Mouse (Mus musculus): ENCODE results near the gene Nat8f1.
"Not testable (repeated sequence)": the region's sequence is repeated elsewhere in the genome, so short reads cannot be mapped to it uniquely, and the experiment has no call there.

Gene Nat8f1

GRCm38 (mm10) chr6:85915539-85916513 is at the start of gene Nat8f1:
Gene Nat8f1, minus strand, starts transcription at chr6:85915687.
- DNase-seq (ENCODE audit: low spot score), result peak; percentile 78

DNA sequence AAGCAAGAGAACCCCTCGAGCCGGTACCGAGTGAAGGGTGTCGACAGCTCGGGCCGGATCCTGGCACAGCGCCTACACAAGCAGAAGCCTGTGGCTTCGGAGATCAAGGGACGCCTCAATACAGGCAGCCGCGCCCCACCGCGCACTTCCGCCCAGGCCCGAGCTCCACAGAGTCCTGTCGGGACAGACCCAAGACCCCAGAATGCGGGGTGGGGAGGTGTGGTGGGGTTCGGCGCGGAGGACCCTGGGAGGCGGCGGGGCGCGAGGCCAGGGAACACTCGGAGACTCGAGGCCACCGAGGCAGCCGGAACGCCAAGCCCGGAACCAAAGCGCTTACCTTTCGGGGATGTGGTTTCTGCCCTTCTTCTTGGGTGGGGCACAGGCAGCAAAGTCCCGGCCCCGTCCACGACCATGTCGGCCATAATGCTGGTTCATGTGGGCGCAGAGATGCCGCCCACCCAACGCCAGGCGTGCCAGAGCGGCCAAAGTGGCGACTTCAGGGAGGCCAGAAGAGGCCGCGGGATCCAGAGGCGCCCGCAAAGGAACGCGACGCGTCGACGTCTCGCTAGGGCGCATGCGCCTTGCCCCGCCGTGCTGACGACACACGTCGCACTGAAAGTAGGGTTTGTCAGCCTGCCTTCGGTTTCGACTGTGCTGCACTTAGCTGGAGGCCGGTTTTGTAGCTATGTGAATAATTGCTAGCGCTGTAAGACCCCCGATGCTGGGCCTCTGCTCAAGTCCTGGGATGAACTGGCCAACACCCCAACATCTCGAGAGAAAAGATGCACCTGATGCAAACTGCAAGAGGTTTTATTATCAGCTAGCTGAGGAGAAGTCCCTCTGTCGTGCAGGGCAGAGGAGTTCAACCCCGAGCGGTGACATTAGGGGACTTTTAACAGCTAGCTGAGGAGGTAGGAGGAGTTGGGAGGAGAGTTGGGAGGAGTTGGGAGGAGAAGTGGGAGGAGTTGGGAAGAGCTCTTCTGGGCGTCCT is 45.9 kb upstream of the Nat8f1 start, which contains the start of gene Dusp11:
Gene Dusp11, minus strand, starts transcription at position 567 of the 991 bp plus-strand sequence.
- peak; percentile 88 for DNase-seq (ENCODE audit: low spot score)

- no peak for DNase-seq (ENCODE audit: low spot score)
These were observed 42.1 kb upstream of the Nat8f1 start for GRCm38 (mm10) chr6:85957581-85957980.

GRCm38 (mm10) chr6:85948549-85948948 is 33.1 kb upstream of the Nat8f1 start:
- no peak for DNase-seq (ENCODE audit: low spot score)

GRCm38 (mm10) chr6:85942469-85942868 is 27.0 kb upstream of the Nat8f1 start:
- no peak for DNase-seq (ENCODE audit: low spot score)

- no peak for DNase-seq (ENCODE audit: low spot score)
These were observed 23.2 kb upstream of the Nat8f1 start for GRCm38 (mm10) chr6:85938701-85939100.

DNA sequence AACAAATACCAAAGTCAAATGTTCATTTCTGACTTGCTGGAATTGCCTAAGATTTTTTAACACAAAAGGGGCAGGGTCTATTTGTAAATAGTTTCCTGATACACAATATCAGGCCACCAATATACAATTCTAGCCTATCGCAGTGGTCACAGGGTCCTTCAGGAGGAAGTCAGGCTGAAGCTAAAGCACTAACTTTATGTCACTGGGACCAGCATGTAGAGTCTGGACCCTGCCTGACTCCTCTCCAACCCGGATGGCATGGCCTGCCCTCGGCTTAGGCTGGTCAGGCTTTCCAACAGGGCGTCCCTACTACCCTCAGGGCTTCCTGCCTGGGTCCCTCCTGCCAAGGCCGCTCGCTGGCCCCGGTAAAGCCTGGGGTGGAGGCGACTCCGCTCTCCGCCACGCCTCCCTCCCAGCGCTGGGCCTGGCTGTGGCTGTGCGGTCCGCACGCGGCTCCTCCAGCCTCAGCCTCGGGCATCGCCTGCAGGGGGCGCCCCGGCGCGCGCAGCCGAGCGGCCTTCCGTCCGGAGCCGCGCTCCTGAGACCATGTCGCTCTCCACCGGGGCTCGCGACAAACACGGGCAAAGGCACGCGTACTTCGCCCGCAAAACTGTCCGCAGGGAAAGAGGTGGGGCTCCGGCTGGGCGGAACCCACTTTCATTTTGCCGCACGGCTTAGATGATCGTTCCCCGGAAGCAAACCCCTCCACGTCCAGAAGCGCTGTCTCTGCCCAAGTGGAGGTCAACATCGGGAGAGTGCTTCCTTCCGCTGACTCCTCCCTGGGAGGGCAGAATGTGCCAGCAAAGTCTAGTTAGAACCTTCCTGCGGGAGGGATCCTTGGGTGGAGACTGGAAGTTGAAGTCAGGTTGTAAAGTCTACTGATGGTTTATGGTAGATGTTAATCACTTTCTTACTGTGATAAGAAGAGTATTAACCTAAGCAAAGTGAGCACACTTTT is 21.3 kb upstream of the Nat8f1 start:
- DNase-seq (ENCODE audit: low spot score), result peak; percentile 82

- no peak for DNase-seq (ENCODE audit: low spot score)
These were observed 20.2 kb upstream of the Nat8f1 start for GRCm38 (mm10) chr6:85935646-85936045.

GRCm38 (mm10) chr6:85934047-85934446 is 18.6 kb upstream of the Nat8f1 start:
- DNase-seq (ENCODE audit: low spot score), result no peak

DNA sequence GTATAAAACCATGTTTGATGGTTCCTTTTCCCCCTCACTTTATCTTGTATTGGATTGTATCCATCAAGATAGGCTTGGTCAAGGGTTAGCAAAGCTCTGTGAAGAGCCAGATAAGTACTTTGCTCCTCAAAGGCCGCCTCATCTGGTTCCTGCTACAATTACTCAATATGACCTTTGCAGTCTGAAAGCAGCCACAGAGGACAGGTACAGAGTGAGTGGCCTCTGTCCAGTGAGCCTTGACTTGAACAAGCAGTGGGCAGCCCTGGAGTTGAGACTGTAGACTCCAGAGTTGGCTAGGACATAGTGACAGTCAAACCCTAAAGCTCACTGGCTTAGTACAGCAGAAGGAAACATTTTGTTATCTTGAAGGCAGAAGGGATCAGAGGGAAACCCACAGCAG is 13.8 kb upstream of the Nat8f1 start:
- DNase-seq (ENCODE audit: low spot score), result no peak

DNA sequence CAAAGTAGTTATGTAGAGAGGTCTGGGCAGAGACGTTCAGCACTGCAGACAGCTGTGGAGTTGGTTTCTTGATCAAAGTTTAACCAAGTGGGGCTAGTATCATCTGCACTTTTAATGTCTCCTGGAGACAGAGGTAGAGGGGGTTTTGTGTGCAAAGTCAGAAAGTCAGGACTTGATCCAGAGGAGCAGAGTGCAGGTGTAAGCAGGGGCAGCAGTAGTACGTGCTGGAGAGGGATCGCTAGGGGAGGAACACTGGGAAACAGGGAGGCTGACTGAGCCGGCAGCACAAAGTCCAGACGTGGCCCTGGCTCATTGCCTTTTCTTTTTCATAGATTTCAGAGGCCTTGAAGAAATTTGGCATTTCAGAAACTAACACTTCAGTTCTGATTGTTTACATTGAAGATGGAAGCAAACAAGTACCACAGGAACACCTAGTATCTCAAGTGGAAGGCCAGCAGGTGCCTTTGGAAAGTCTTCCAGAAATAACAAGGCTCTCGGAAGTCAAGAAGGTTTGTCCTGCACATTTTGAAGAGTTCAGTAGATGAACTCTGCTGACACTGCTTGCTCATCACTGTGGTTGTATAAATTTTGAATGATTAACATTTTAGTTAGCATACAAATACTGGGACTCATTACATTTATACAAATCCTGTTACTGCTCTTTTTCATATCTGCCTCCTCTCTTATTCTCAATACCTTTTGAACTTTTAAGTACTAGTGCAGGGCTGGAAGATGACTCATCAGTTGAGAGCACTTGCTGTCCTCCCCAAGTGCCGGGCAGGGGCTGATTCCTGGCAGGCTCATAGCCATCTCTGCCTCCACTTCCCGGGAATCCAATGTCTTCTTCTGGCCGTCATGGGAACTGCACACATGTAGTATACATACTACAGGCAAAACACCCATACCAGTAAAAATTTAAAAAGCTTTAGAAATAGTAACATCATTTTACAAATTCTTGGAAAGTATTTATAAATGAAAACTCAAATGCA is 12.3 kb upstream of the Nat8f1 start:
- DNase-seq (ENCODE audit: low spot score), result no peak

GRCm38 (mm10) chr6:85926709-85927108 is 11.2 kb upstream of the Nat8f1 start:
- DNase-seq (ENCODE audit: low spot score), result no peak

DNA sequence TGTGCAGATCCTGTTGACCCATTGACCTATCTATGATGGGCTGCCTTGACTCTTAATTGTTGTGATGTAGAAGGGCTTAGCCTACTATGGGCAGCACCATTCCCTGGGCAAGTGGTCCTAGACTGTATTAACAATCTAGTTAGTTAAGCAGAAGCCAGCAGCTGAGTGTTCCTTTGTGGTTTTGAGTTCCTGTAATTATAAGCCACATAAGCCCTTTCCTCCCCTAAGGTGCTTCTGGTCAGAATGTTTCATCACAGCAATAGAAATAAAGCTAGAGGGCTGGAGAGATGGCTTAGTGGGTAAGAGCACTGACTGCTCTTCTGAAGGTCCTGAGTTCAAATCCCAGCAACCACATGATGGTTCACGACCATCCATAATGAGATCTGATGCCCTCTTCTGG is 8.2 kb upstream of the Nat8f1 start:
- no peak for DNase-seq (ENCODE audit: low spot score)

DNA sequence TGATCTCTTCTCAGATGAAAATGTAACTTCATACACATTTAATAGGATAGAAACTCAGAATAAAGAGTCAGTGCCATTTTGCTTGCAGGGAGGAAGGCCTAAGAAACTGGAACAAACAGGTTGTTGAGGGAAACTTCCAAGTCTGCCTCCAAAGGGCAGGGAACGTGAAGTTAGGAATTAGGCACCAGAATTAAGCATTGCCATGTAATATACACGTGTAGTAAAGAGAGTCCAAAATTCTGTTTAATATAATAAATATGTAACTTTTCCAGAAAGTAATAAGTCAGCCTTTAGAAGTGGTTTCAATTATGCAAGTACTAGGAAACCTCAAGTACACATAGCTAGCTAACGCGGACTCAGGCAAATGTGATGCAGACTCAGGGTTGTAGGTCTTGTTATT is 3.9 kb upstream of the Nat8f1 start:
- DNase-seq (ENCODE audit: low spot score), result no peak

GRCm38 (mm10) chr6:85918341-85918740 is 2.9 kb upstream of the Nat8f1 start:
- DNase-seq (ENCODE audit: low spot score), result not testable (repeated sequence)

GRCm38 (mm10) chr6:85916596-85916995 is 1.1 kb upstream of the Nat8f1 start:
- no peak for DNase-seq (ENCODE audit: low spot score)

GRCm38 (mm10) chr6:85915141-85915538 is 347 bp downstream of the Nat8f1 start:
- no peak for DNase-seq (ENCODE audit: low spot score)

- no peak for DNase-seq (ENCODE audit: low spot score)
These were observed 3.9 kb downstream of the Nat8f1 start, which contains the start of gene Tprkb for GRCm38 (mm10) chr6:85911587-85911986. Gene Tprkb, plus strand, starts transcription at chr6:85911865.

DNA sequence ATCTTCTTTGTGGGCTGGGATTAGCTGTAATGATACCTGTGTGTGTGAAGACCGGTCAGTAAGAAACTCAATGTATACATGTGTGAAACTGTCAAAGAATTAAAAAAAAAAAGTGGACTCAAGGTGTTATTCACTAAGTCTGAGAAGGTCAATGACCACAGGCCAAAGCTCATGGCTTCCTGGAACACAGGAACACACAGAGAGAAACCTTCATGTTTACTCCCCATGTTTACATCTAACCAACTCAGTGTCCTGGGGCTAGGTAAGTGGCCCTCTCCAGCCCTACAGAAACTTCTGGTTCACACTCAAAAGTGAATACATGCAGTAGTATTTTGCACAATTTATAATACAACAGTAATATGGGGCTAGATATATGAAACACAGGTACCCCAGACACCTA is 5.8 kb downstream of the Nat8f1 start:
- DNase-seq (ENCODE audit: low spot score), result no peak

GRCm38 (mm10) chr6:85908341-85908740 is 7.1 kb downstream of the Nat8f1 start:
- DNase-seq (ENCODE audit: low spot score), result no peak
